8 mouse cellular contexts compared by ENCODE assay signal in the genomic region with DNA sequence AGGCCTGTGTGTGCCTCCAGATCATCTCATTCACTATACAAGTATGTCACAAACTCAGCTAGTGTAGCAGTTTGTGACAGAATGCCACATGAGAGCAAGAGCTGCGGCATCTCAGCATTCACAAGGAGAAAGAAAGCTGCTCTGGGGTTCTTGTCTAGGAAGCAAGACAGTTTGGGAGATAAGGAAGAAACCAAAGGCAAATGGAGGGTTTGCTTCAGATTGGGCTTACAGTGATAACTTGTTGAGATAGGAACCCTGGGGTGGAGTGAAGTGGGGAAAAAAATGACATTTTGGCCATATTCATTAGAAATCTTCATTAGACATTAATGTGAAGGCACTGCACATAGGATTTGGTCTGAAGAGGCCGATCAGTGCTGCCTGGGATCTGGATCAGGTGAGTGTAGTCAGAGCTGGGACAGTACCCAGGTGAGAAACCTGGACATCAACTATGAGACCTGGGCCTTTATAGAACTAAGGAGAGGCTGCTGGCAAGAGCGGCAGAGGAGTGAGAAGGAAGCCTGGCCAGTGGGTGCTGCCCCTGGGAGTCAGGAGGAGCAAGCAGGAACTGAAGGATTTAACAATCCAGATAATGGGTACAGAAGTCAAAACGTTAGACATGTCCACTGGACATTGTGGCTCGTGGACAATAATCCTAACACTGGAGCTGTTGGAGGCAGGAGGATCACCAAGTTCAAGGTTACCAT. TPM values are rescaled to one million over a fixed set of nuclear protein-coding genes. Genes with fewer than 3 reads are reported as not detected.
DNase-seq lines count a peak whose midpoint lies in the region; ATAC-seq and TF ChIP-seq lines count a peak whose summit lies in the region.
"Had no signal": no experiment of that assay in that cellular context is flagged by ENCODE, and none has a peak within 500 bp of the region (broad histone marks: within the 10 kb centered on the region; RNA-seq: fewer than 3 reads in every experiment).

No protein-coding gene starts in this region.

- peak overlapping the region; percentile 90 for H3K4me2 ChIP-seq in embryonic facial prominence, embryonic 14.5 days (ENCODE audit: low read depth, low read length)
- H3K4me2 ChIP-seq in hindbrain, embryonic 14.5 days (replicated peaks), result peak overlapping the region; percentile 75
- no peak overlapping the region for H3K4me2 ChIP-seq in midbrain, embryonic 15.5 days

- peak overlapping the region; percentile 65; the same call in 1 of the 2 replicates for H3K9ac ChIP-seq in embryonic facial prominence, embryonic 14.5 days (ENCODE audit: low read depth, low read length)
- no peak overlapping the region for H3K9ac ChIP-seq in hindbrain, embryonic 14.5 days
- H3K9ac ChIP-seq in midbrain, embryonic 15.5 days, result no peak overlapping the region; the same call in 1 of the 2 replicates

- no peak overlapping the region for H3K4me3 ChIP-seq in kidney, adult 2 months (ENCODE audit: insufficient read depth, low read depth, low read length)
- H3K4me3 ChIP-seq in embryonic facial prominence, embryonic 14.5 days (ENCODE audit: low read depth, low read length), result peak overlapping the region; percentile 83
- peak overlapping the region; percentile 74 for H3K4me3 ChIP-seq in hindbrain, embryonic 14.5 days (replicated peaks; ENCODE audit: low read length)
- peak overlapping the region; percentile 53; the same call in 1 of the 2 replicates for H3K4me3 ChIP-seq in midbrain, embryonic 15.5 days
- H3K4me3 ChIP-seq in cerebellum, adult 2 months (replicated peaks; ENCODE audit: insufficient read depth, low read depth, low read length), result no peak overlapping the region

- peaks cover 3% of the 10 kb centered on the region; the same call in 1 of the 2 replicates for H3K36me3 ChIP-seq in kidney, adult 2 months (ENCODE audit: control insufficient read depth, insufficient read depth, low read length)
- peaks cover 14% of the 10 kb centered on the region for H3K36me3 ChIP-seq in embryonic facial prominence, embryonic 14.5 days (ENCODE audit: control insufficient read depth, insufficient read depth, low read length)
- H3K36me3 ChIP-seq in hindbrain, embryonic 14.5 days (replicated peaks; ENCODE audit: control insufficient read depth, insufficient read depth), result peaks cover 8% of the 10 kb centered on the region
- peaks cover 9% of the 10 kb centered on the region for H3K36me3 ChIP-seq in midbrain, embryonic 15.5 days (replicated peaks)

- peaks cover 32% of the 10 kb centered on the region; the same call in 1 of the 2 replicates for H3K4me1 ChIP-seq in kidney, adult 2 months (ENCODE audit: control insufficient read depth, insufficient read depth, low read length)
- H3K4me1 ChIP-seq in embryonic facial prominence, embryonic 14.5 days (ENCODE audit: control insufficient read depth, insufficient read depth, low read length), result peaks cover 43% of the 10 kb centered on the region
- peaks cover 37% of the 10 kb centered on the region for H3K4me1 ChIP-seq in hindbrain, embryonic 14.5 days (replicated peaks; ENCODE audit: control insufficient read depth, insufficient read depth, low read length)
- H3K4me1 ChIP-seq in midbrain, embryonic 15.5 days, result peaks cover 46% of the 10 kb centered on the region
- H3K4me1 ChIP-seq in cerebellum, adult 2 months (ENCODE audit: control insufficient read depth, insufficient read depth, low read length), result peaks cover 3% of the 10 kb centered on the region; the same call in 1 of the 2 replicates

- peak; percentile 11 to 14 for DNase-seq in kidney, postnatal 4 days
- DNase-seq in kidney, adult 2 months, result no peak
- no peak for DNase-seq in embryonic facial prominence, embryonic 14.5 days (ENCODE audit: low spot score)
- DNase-seq in hindbrain, embryonic 14.5 days (ENCODE audit: low spot score), result no peak
- no peak for DNase-seq in B cell, adult 2 months
- no peak for DNase-seq in cerebellum, adult 2 months

- H3K27ac ChIP-seq in kidney, adult 2 months (ENCODE audit: insufficient read depth, low read depth, low read length), result no peak overlapping the region
- no peak overlapping the region; the same call in 1 of the 2 replicates for H3K27ac ChIP-seq in embryonic facial prominence, embryonic 14.5 days (replicated peaks; ENCODE audit: low read depth, low read length)
- H3K27ac ChIP-seq in hindbrain, embryonic 14.5 days, result no peak overlapping the region
- H3K27ac ChIP-seq in midbrain, embryonic 15.5 days, result no peak overlapping the region
- no peak overlapping the region for H3K27ac ChIP-seq in cerebellum, adult 2 months (ENCODE audit: insufficient read depth, low read length)

- no peak for ATAC-seq in embryonic facial prominence, embryonic 14.5 days (ENCODE audit: low read depth)
- ATAC-seq in hindbrain, embryonic 14.5 days (ENCODE audit: low FRiP score), result no peak
- no peak for ATAC-seq in midbrain, embryonic 15.5 days (replicated peaks)

- H3K9me3 ChIP-seq in embryonic facial prominence, embryonic 14.5 days (ENCODE audit: control insufficient read depth, low read length), result no peaks in the 10 kb centered on the region
- H3K9me3 ChIP-seq in hindbrain, embryonic 14.5 days (ENCODE audit: control insufficient read depth, low read length), result no peaks in the 10 kb centered on the region
- no peaks in the 10 kb centered on the region for H3K9me3 ChIP-seq in midbrain, embryonic 15.5 days

- H3K27me3 ChIP-seq in kidney, adult 2 months (replicated peaks; ENCODE audit: control insufficient read depth, insufficient read depth, low read length), result no peaks in the 10 kb centered on the region
- no peaks in the 10 kb centered on the region for H3K27me3 ChIP-seq in embryonic facial prominence, embryonic 14.5 days (replicated peaks; ENCODE audit: control insufficient read depth, insufficient read depth, low read length)
- H3K27me3 ChIP-seq in hindbrain, embryonic 14.5 days (ENCODE audit: control insufficient read depth, insufficient read depth, low read length), result peaks cover 45% of the 10 kb centered on the region
- H3K27me3 ChIP-seq in midbrain, embryonic 15.5 days (replicated peaks), result peaks cover 46% of the 10 kb centered on the region
- H3K27me3 ChIP-seq in cerebellum, adult 2 months (ENCODE audit: control insufficient read depth, insufficient read depth, low read length), result no peaks in the 10 kb centered on the region
- H3K27me3 ChIP-seq: Patski had no signal

- WGBS in kidney, adult 2 months, result 78% methylated on average over 5 of the region's 5 CpGs
- 80% methylated on average over 5 of the region's 5 CpGs for WGBS in embryonic facial prominence, embryonic 14.5 days
- 84% methylated on average over 5 of the region's 5 CpGs for WGBS in hindbrain, embryonic 14.5 days
- WGBS in midbrain, embryonic 15.5 days, result 81% methylated on average over 5 of the region's 5 CpGs
- WGBS in cerebellum, adult 2 months, result 89% methylated on average over 5 of the region's 5 CpGs

- TF ChIP-seq POLR2A in kidney, adult 2 months (IDR thresholded peaks at IDR 0.05; ENCODE audit: low read depth, low read length), result no peak
- TF ChIP-seq POLR2A in cerebellum, adult 2 months (IDR thresholded peaks at IDR 0.05; ENCODE audit: borderline replicate concordance, insufficient read depth, low read length), result no peak

- TF ChIP-seq CTCF in kidney, adult 2 months (conservative IDR thresholded peaks at IDR 0.05; ENCODE audit: insufficient read depth, insufficient read length, low read depth, low read length), result no peak
- TF ChIP-seq CTCF in cerebellum, adult 2 months (IDR thresholded peaks at IDR 0.05; ENCODE audit: borderline replicate concordance, insufficient read depth, low read depth, low read length), result no peak

RNA-seq across cellular contexts. Expression of gene Rassf1, which starts 1.5 kb away (rescaled TPM):
- polyA plus RNA-seq in kidney, adult 2 months (2012; rRNA removed), result 23.0 and 24.0 TPM in 2 replicates
- polyA plus RNA-seq in embryonic facial prominence, embryonic 14.5 days (2014; fragmentation: Nextera tagmentation; extraction: Ambion mirVana), result 66.5 and 66.8 TPM in 2 replicates
- polyA plus RNA-seq in hindbrain, embryonic 14.5 days (2014; fragmentation: Nextera tagmentation; extraction: Ambion mirVana), result 32.6 and 33.5 TPM in 2 replicates
- 44.4 and 45.3 TPM in 2 replicates for polyA plus RNA-seq in midbrain, embryonic 15.5 days (2015; fragmentation: Nextera tagmentation; extraction: Ambion mirVana)
- 30.3 and 32.3 TPM in 2 replicates for polyA plus RNA-seq in cerebellum, adult 2 months (2012; rRNA removed)

RNA-seq across cellular contexts. Expression of gene Zmynd10, which starts 5.7 kb away (rescaled TPM):
- 52.6 and 52.9 TPM in 2 replicates for polyA plus RNA-seq in kidney, adult 2 months (2012; rRNA removed)
- 2.8 and 8.2 TPM in 2 replicates for polyA plus RNA-seq in embryonic facial prominence, embryonic 14.5 days (2014; fragmentation: Nextera tagmentation; extraction: Ambion mirVana)
- 3.3 TPM in 2 replicates for polyA plus RNA-seq in hindbrain, embryonic 14.5 days (2014; fragmentation: Nextera tagmentation; extraction: Ambion mirVana)
- 4.6 TPM in 2 replicates for polyA plus RNA-seq in midbrain, embryonic 15.5 days (2015; fragmentation: Nextera tagmentation; extraction: Ambion mirVana)
- 1.6 and 2.3 TPM in 2 replicates for polyA plus RNA-seq in cerebellum, adult 2 months (2012; rRNA removed)

RNA-seq across cellular contexts. Expression of gene Tusc2, which starts 10.2 kb away (rescaled TPM):
- 82.5 and 93.8 TPM in 2 replicates for polyA plus RNA-seq in kidney, adult 2 months (2012; rRNA removed)
- 43.1 and 45.2 TPM in 2 replicates for polyA plus RNA-seq in embryonic facial prominence, embryonic 14.5 days (2014; fragmentation: Nextera tagmentation; extraction: Ambion mirVana)
- 115 and 130 TPM in 2 replicates for polyA plus RNA-seq in hindbrain, embryonic 14.5 days (2014; fragmentation: Nextera tagmentation; extraction: Ambion mirVana)
- polyA plus RNA-seq in midbrain, embryonic 15.5 days (2015; fragmentation: Nextera tagmentation; extraction: Ambion mirVana), result 123 and 125 TPM in 2 replicates
- polyA plus RNA-seq in cerebellum, adult 2 months (2012; rRNA removed), result 123 and 127 TPM in 2 replicates

RNA-seq across cellular contexts. Expression of gene Nprl2, which starts 10.8 kb away (rescaled TPM):
- polyA plus RNA-seq in kidney, adult 2 months (2012; rRNA removed), result 61.5 and 62.6 TPM in 2 replicates
- 35.0 and 35.4 TPM in 2 replicates for polyA plus RNA-seq in embryonic facial prominence, embryonic 14.5 days (2014; fragmentation: Nextera tagmentation; extraction: Ambion mirVana)
- polyA plus RNA-seq in hindbrain, embryonic 14.5 days (2014; fragmentation: Nextera tagmentation; extraction: Ambion mirVana), result 65.8 and 71.4 TPM in 2 replicates
- 78.4 and 81.6 TPM in 2 replicates for polyA plus RNA-seq in midbrain, embryonic 15.5 days (2015; fragmentation: Nextera tagmentation; extraction: Ambion mirVana)
- polyA plus RNA-seq in cerebellum, adult 2 months (2012; rRNA removed), result 64.1 and 70.7 TPM in 2 replicates

RNA-seq across cellular contexts. Expression of gene Cyb561d2, which starts 10.8 kb away (rescaled TPM):
- 62.6 and 77.4 TPM in 2 replicates for polyA plus RNA-seq in kidney, adult 2 months (2012; rRNA removed)
- polyA plus RNA-seq in embryonic facial prominence, embryonic 14.5 days (2014; fragmentation: Nextera tagmentation; extraction: Ambion mirVana), result 24.7 and 27.0 TPM in 2 replicates
- polyA plus RNA-seq in hindbrain, embryonic 14.5 days (2014; fragmentation: Nextera tagmentation; extraction: Ambion mirVana), result 44.9 and 49.3 TPM in 2 replicates
- 45.1 and 45.7 TPM in 2 replicates for polyA plus RNA-seq in midbrain, embryonic 15.5 days (2015; fragmentation: Nextera tagmentation; extraction: Ambion mirVana)
- polyA plus RNA-seq in cerebellum, adult 2 months (2012; rRNA removed), result 21.2 and 21.5 TPM in 2 replicates

Comparison
In these comparisons a context has a peak if more than half of its experiments do, and no peak if none do; other contexts are left out.
1. DNase-seq: peak in kidney, postnatal 4 days (2 of 2); none in kidney, adult 2 months (single experiment), embryonic facial prominence, embryonic 14.5 days (single experiment), hindbrain, embryonic 14.5 days (single experiment), B cell, adult 2 months (0 of 2) and cerebellum, adult 2 months (0 of 2).
2. H3K4me3 ChIP-seq: peak in embryonic facial prominence, embryonic 14.5 days (single experiment), hindbrain, embryonic 14.5 days (single experiment) and midbrain, embryonic 15.5 days (single experiment); none in kidney, adult 2 months (single experiment) and cerebellum, adult 2 months (single experiment).